Mouse (Mus musculus) layer of hippocampus, adult 9-11 months (tissue): ENCODE data around the gene Abca1.
A peak's percentile ranks its signal among the peaks of the same experiment; 100 is the strongest.

Experiments
- DNase-seq: peaks from one replicate; pipeline ENCODE4 v3.0.0; 2022

Gene Abca1

DNA sequence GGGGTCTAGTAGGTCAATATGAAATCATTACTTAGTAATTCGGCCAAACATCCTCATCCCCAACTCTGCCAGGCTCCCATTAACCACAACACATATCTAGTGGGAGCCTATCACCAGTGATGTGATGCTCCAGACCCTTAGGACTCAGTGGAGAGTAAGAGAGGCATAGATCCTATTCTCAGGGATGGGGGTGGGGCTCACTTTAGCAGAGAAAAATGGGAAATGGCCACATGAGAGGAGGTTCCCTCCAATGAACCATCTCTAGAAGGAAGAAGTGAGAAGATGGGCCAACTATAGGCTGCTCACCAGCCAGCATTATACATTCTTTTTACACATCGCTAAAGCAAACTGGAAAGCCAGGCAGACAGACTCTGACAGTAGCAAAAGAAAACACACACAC is 10.9 kb downstream of the Abca1 start:
- no peak for DNase-seq

DNA sequence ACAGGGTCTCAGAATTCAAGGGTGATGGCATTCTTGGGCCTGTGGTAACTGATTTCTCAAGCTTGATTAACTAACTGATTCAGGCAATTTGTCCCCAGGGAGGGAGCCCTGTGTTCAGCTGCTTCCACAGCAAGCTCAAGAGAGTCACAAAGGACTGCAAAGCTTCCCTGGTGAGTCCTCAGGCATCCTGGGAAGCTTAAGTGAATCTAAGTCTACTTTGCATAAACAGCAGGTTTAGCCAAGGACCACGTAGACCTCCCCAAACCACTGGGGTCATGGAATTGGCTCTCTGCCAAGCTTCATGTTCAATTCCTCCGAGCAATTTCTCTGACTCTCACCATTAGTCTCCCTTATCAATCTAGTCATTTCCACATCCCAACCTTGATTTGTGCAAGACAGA is 12.2 kb downstream of the Abca1 start:
- no peak for DNase-seq

DNA sequence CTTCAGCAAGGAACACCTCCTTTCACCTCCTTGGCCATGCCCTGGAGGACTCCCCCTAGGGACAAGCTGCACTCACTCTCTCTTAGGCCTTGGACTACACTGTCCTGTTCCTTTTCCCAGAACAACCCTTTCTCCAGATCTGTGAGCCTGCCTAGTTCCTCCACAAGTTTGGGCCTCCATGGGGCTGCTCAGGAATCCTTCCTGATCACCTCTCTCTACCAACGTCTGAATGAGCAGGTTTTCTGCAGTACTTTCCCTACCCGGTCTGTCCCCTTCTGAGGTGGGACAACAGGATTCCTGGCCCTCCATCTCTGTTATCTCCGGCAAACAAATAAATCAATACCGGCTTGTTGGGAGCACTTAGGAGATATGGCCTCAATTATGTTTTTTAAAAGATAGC is 12.6 kb downstream of the Abca1 start:
- DNase-seq = no peak

DNA sequence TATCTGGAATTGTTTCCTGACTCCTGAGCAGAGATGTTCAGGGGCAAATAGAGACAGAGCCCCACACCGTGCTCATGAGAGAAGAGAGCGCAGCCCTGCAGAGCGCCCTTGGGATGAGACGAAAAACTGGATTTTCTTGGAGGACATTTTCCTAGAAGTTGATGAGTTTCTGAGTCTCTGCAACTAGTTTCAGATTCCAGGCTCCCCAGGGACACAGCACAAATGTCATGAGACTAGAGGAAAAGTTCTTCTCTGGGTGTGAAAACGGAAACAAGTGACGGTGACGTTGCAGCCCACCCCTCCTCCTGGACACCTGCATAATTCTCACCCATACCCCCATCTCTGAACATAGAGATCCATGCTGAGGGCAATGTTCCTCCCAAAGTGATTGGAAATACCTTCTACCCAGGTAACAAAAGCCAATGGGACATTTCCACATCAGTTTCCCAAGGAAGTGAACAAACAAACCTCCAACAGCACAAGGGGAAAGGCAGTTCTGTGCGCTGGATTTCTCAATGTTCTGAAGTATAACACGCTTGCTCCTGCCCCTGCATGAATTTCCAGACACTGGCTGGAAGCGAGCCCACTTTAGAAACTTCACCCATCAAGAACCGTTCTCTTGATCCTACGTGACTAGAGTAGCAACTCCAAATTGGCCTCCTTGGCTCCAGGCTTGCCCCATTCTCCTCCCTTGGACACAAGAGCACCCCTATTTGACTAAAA is 13.3 kb downstream of the Abca1 start:
- DNase-seq = no peak

DNA sequence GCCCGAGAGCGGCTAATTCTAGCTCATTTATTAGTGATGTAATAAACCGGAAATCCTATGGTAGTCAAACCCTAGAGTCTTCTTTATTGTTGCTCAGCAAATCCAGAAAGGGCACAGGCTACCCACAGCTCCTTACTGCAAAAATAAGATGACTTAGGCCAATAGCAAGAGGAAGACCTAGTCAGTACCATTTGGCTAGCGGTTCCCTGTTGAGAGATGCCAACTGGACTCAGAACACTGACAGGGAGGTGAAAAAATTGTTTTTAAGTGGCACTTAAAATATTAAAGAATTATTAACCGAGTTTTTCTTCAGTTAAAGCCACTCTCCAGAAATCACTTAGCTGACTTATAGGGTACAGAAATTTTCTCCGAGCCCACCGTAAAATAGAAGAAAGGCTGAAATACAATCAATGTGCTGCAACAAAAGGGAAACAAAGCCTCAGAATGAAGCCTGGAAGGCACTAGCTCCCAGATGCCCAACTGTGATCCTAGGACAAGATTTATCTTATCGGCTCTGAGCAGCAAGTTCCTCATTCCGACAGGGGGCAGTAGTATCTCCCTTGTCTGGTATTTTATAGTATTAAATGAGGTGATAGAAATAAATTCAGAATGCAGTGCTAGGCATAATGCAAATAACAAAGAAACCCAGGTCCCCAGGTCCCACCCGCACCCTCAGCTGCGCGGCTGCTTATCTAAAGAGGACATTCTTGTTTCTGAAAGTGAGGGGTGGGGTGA is 14.1 kb downstream of the Abca1 start:
- DNase-seq = no peak

DNA sequence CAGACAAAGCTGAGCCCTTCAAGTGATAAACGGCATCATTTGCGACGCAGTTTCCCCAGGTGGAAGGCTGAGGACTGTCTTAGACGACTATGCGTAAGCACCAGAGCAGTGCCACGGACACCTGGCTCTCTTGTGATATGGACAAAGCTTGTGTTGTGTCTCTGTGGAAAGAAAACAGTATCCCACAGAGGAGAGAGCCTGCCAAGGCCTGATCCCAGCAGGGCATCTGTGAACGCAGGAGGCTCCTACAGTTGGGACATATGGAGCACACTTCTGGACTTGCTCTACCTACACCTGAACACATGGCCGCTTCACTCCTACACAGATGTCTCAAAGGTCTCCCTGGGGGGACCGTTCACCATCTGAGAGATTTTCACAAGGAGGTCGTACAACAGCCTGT is 15.1 kb downstream of the Abca1 start:
- DNase-seq = no peak

GRCm38 (mm10) chr4:53144021-53144420 is 15.7 kb downstream of the Abca1 start:
- no peak for DNase-seq

DNA sequence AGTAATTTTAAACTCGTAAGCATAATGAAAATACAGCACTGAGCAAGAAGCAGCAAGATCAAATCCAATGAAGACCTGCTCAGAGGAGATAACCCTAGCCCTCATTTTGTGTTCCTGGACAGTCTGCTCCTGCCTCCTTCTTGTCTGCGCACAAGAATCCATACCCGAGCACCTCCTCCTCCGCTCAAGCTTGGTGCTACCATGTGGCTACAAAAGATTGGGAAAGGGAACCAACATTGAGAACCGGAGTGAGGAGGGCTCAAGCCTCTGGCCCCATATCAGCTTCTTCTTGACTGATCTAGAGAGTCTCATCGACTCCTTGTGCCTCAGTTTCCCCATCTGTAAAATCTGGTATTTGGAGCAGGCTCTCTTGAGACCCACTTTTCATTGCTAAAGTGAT is 19.0 kb downstream of the Abca1 start:
- DNase-seq = no peak

DNA sequence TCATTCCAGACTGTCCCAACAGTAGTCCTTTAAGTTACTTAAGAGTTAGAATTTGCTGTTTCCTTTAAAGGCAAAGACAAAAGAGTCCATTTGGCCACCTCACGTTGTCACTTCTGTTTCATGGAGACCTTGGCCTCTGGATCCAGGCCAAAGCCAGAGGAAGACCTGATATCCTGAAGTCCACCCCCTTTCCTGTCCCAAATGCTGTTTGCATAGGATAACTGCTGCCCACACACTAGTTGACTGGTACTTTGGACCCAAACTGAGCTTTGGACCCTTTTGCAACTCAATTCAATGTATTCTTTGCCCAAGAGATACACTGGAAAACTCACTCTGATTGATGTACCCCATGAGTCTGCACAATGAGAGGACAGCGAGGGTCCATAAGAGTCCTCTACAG is 20.2 kb downstream of the Abca1 start:
- no peak for DNase-seq

GRCm38 (mm10) chr4:53138974-53139373 is 20.7 kb downstream of the Abca1 start:
- DNase-seq = no peak

GRCm38 (mm10) chr4:53137087-53137486 is 22.6 kb downstream of the Abca1 start:
- DNase-seq = no peak

- DNase-seq = no peak
Observed at GRCm38 (mm10) chr4:53134816-53135215, 24.9 kb downstream of the Abca1 start.

GRCm38 (mm10) chr4:53133995-53134394 is 25.7 kb downstream of the Abca1 start:
- DNase-seq = no peak

- DNase-seq = no peak
Observed at GRCm38 (mm10) chr4:53131538-53131937, 28.2 kb downstream of the Abca1 start.

DNA sequence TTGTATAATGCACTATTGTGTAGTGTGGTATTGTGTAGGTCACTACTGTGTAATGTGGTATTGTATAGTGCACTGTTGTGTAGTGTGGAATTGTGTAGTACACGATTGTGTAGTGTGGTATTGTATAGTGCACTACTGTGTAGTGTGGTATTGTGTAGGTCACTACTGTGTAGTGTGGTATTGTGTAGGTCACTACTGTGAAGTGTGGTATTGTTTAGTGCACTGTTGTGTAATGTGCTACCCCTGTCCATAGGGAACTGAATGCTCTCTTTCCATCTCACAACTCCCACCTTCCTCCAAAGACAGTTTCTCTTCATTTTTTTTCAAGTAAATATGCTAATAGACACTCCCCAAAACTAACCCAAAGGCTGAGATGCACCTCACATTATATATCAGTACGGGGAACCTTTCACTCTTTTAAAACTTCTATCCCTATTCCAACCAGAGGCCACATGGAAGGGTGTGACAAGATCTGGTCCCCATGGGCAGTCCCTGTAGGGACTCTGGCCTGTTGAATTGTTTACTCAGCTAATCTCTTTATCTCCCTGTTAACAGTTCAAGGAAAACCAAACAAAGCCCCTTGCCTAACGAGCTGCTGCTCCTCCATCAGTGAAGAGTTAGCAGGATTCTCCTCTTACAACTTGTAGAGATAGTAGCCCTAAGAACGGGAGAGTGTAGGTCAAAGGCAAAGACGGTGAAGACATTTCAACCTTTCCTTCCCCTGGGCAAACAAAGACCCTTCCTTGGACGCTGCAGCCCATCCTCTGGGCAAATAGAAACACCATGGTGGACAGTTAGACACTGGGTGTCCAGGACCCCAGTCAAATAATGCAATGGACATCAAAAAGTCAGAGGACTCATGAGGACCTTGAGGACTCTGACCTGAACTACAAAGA is 28.8 kb downstream of the Abca1 start:
- DNase-seq = no peak

DNA sequence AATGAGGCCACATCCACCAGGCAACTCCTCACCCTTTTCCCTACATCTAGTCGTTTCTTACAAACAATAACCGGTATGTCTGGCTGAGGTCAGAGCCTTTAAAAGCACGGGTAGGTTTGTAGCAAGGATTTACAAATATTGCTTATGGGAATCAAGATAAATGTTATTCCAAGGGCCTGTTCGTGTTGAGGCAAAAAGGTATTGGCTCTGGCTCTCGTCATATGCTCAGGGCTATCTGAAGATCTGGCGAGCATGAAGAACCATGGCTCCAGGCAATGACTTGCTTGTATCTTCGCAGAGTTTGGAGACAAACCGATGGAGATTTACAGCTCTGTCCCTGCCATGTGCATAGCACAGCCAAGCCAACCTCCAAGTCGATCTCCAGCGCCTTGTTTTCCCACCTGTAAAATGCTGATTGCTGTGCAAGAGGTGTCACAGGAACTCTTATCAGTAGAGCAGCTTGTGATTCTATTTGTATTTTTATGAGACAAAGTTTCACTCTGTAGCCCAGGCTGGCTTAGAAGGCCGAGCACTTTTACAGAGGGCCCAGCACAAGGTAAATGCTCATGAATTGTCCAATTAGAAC is 29.9 kb downstream of the Abca1 start:
- no peak for DNase-seq

GRCm38 (mm10) chr4:53127266-53127665 is 32.4 kb downstream of the Abca1 start:
- no peak for DNase-seq

DNA sequence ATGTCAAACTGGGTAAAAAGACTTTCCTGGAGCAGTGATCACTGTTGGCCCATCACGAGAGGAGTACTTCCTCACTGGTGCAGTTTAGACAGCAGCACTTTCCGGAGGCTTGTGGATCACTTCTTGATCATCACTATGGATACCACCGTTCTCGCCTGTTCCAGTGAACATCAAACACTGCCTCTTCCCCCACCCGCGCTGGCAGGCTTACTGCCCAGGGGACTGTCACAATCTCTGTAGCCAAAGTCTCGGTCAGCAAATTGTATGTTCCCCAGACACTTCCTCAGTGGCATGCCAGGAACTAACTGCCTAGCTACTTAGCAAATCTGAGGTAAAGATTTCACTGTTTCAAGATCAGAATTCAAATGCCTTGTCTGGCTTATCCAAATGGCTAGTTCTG is 32.9 kb downstream of the Abca1 start:
- peak; percentile 71 for DNase-seq

- no peak for DNase-seq
Observed at GRCm38 (mm10) chr4:53124837-53125490, 34.7 kb downstream of the Abca1 start.

- DNase-seq = no peak
Observed at GRCm38 (mm10) chr4:53122310-53122709, 37.4 kb downstream of the Abca1 start.

- peak; percentile 79 for DNase-seq
Observed at GRCm38 (mm10) chr4:53121516-53122227, 38.0 kb downstream of the Abca1 start.

GRCm38 (mm10) chr4:53121084-53121483 is 38.6 kb downstream of the Abca1 start:
- no peak for DNase-seq
